Mouse (Mus musculus): ENCODE data around the gene Cldn4.

Gene Cldn4

DNA sequence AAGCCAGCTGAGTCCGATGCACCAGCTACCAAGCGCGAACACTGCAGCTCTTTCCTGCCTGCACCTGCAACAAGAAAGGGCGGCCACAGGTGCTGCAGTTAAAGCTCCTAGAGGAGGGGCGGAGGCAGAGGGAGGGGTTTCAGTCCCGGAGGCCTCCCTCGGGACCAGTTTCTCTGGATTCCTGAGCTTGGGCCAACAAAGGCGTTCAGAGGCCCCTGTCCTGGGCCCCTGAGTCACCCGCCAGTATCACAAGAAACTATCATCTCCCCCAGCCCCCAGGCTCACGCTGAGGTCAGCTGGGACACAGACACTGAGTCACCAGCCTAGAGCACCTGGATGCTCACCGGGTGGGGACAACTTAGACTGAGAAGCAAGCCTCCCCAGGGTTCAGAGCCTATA lies at the start of gene Cldn4:
Cldn4 (minus strand) TSS at position 78 of the 399 bp plus-strand sequence.
- no peak for DNase-seq (ENCODE audit: low spot score in 2 of 2)

- DNase-seq (ENCODE audit: low spot score in 2 of 2), result no peak
Observed at GRCm38 (mm10) chr5:134992566-134992965, 45.8 kb upstream of the Cldn4 start.

DNA sequence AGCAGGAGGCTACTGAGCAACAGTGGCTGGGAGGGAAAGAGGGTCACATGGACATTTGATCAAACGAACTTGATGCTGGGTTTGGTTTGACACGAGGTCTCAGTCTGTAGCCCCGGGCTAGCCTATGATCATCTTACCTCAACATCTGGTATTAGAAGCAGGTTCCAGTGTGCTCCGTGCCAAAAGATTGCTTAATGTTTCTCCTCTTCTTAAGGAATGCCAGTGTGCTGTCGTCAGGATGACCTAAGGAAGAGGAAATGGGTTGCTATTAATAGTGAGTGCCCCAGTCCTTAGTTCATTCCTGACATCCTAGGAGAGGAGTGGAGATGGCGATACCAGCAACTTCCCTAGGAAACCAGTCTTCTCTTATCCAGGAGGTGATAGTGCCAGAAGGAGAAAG lies 43.0 kb upstream of the Cldn4 start:
- DNase-seq (ENCODE audit: low spot score in 2 of 2), result no peak

GRCm38 (mm10) chr5:134989166-134989565 lies 42.4 kb upstream of the Cldn4 start:
- no peak for DNase-seq (ENCODE audit: low spot score in 2 of 2)

DNA sequence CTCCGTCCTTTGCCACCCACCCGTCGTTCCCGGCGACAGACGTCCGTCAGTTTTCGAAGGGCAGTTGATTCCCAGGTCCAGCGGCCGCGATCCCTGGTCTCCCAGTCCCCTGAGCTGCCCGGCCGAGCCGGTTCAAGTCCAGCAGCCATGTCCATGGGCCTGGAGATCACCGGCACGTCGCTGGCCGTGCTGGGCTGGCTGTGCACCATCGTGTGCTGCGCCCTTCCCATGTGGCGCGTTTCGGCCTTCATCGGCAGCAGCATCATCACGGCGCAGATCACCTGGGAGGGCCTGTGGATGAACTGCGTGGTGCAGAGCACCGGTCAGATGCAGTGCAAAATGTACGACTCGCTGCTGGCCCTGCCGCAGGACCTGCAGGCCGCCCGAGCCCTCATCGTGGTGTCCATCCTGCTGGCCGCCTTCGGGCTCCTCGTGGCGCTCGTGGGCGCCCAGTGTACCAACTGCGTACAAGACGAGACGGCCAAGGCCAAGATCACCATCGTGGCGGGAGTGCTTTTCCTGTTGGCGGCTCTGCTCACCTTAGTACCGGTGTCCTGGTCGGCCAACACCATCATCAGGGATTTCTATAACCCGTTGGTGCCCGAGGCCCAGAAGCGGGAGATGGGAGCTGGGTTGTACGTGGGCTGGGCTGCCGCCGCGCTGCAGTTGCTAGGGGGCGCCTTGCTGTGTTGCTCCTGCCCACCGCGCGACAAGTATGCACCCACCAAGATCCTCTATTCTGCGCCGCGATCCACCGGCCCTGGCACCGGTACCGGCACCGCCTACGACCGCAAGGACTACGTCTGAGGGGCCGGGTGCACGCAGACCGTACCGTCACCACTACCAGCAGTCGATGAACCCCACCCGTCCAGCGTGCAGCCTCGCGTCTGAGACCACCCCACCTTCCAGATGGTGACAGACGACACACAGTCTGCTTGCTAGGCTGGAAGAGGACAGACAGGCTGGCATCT lies 39.8 kb upstream of the Cldn4 start:
- no peak for DNase-seq (ENCODE audit: low spot score in 2 of 2)

- DNase-seq (ENCODE audit: low spot score in 2 of 2), result no peak
Observed at GRCm38 (mm10) chr5:134985633-134986297, 39.0 kb upstream of the Cldn4 start, which contains the start of gene Cldn3. Gene Cldn3 (plus strand): TSS chr5:134986214.

GRCm38 (mm10) chr5:134983771-134984170 lies 37.0 kb upstream of the Cldn4 start:
- no peak for DNase-seq (ENCODE audit: low spot score in 2 of 2)

- no peak for DNase-seq (ENCODE audit: low spot score in 2 of 2)
Observed at GRCm38 (mm10) chr5:134983111-134983510, 36.4 kb upstream of the Cldn4 start.

DNA sequence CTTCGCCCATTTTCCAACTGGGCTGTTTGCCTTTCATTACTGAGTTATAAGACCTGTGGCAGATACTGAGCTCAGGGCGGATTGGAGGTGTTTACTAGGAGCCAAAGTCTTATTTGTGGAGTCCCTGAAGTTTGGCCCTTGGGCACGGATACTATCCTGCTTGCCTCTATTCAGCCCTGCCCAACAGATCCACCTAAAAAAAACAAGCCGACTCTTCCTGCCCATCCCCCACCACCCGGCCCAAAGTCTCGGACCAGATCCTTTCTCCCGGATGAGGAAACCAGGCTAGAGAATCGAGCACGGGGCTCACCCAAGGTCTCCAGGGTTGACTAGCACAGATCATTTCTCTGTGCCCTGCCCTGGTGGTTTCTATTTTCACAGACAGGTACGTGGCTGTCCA lies 34.4 kb upstream of the Cldn4 start:
- no peak for DNase-seq (ENCODE audit: low spot score in 2 of 2)

GRCm38 (mm10) chr5:134977837-134978236 lies 31.1 kb upstream of the Cldn4 start:
- DNase-seq (ENCODE audit: low spot score in 2 of 2), result no peak

GRCm38 (mm10) chr5:134976577-134977250 lies 30.0 kb upstream of the Cldn4 start:
- DNase-seq (ENCODE audit: low spot score in 2 of 2), result no peak

GRCm38 (mm10) chr5:134976164-134976563 lies 29.4 kb upstream of the Cldn4 start:
- no peak for DNase-seq (ENCODE audit: low spot score in 2 of 2)

- DNase-seq (ENCODE audit: low spot score in 2 of 2), result no peak
Observed at GRCm38 (mm10) chr5:134974921-134975320, 28.2 kb upstream of the Cldn4 start.

GRCm38 (mm10) chr5:134974294-134974693 lies 27.6 kb upstream of the Cldn4 start:
- no peak for DNase-seq (ENCODE audit: low spot score in 2 of 2)

GRCm38 (mm10) chr5:134973526-134973925 lies 26.8 kb upstream of the Cldn4 start:
- no peak for DNase-seq (ENCODE audit: low spot score in 2 of 2)

DNA sequence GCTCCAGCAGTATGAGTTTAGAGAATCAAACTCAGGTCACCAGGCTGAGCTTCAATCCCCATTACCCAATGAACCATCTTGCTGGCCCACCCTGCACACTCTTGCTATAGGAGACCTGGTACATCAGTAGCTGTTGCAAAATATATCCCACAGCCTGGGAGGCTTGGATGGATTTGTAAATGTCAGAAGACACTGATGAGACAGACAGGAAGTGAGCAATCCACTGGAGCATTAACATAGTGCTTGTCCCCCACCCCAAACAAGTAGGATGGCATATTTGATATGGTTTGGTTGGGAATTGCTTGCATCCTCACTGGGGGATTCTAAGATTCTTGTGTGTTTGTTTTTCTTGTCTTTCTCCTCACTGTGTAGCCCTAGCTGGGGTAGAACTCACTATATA lies 26.3 kb upstream of the Cldn4 start:
- no peak for DNase-seq (ENCODE audit: low spot score in 2 of 2)

DNA sequence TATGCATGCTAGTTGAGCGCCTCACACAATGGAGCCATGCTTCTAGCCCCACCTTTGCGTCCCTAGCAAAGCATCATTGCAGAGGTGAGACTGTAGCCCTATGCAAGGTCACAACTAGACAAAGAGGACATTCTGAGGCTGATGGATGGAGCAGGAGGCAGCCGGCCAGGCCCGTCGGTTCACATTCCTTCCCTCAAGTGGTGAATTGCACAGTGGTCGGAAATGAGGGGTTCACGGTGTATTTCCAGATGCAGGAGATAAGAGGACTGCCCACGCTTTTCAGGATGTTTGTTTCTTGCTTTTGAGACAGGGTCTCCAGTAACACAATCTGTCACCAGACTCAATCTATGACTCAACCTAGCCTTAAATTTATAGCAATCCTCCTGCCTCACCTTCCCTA lies 23.9 kb upstream of the Cldn4 start:
- no peak for DNase-seq (ENCODE audit: low spot score in 2 of 2)

DNA sequence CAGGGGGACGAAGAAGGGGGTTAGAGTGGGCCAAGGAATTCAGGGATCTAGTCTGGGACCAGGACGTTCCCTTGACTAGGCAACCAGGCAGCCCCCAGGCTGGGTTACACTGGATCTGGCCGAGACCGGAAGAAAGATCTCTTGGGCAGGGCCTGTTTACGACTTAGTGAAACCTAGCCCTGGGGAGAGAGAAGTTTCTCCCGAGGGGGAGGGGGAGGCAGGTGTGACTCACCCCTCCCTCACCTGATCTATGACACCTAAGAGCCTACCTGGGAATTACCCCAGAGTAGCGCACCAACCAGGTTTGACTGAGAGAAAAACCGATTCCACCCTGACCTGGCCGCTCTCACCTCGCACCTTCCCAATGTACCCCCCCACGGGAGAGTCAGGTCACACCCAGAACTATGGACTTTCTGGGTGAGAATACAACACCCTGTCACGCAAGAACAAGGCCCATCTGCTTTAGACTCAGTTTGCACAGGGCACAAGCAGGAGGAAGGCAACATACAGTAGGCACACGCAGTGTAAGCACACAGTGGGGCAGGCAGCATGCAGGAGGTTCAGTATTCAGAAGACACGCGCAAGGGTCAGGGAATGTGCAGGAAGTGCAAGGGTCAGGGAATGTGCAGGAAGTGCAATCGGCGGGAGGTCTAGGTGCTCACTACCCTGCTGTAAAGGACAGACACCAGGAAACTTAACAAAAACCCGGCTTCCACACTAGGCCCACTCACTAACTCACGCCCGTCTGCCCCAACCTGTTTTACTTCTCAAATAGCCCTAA lies 20.6 kb upstream of the Cldn4 start:
- no peak for DNase-seq (ENCODE audit: low spot score in 2 of 2)

DNA sequence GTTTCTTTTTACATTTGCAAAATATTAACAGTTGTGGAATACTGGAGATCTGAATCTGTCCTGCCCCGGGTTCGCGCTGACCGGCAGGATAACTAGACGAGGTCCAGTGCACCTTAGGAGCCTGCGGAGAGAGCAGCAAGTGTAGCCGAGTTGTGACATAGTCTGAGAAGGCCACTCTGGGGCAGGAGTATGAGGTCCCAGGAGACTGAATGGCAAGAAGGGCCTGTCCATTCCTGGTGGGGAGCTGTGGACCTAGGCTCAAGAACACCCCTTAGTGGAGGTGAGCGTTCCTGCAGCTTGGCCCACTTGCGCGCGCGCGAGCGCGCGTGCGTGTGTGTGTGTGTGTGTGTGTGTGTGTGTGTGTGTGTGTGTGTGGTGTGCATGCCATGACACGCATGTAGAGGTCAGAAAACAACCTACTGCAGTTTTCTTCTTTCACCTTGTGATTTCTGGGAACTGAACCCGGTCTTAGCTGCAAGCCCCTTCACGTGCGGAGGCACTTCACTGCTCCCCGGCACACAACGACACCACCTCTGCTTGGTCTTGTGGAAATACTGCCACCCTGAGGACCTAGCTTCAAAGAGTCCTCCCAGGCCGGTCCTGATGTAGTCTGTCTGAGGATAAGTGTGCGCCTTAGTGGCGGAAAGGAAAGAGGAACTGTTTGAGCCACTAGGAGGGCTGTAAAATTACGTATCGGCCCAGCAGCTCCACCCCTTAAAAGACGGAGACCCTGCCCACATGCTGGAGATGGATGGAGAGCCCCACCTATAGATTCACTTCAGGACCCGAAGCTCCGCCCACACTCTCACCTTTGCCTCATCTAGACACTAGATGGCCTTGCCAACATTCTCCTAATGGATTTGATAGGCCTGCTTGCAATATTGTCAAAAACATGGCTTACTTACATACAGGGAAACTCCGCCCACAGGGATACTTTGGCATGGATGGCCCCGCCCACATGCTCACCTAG lies 19.4 kb upstream of the Cldn4 start:
- DNase-seq (ENCODE audit: low spot score in 2 of 2), result peak in 1 of 2 experiments; percentile 44

- peak; percentile 56 to 77 for DNase-seq (ENCODE audit: low spot score in 2 of 2)
Observed at GRCm38 (mm10) chr5:134965473-134965851, 18.7 kb upstream of the Cldn4 start.
